27 mouse cellular contexts compared by ENCODE assay signal in the genomic region with DNA sequence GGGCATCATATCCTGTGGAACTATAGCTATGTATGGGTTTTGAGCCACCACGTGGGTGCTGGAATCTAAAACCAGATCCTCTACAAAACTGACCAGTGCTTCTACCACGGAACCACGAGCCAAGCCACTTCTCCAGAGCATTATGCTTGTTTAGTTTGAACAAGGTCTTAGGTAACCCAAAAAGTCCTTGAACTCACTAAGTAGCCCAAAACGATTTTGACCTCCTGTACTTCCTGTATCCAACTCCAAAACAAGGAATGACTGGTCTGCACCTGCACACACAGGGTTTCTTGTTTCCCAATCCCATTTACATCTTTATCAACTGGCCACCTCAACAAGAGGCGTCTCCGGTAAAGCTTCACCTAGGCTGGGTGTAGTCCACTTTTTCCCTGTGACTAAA. TPM values are rescaled to one million over a fixed set of nuclear protein-coding genes. Genes with fewer than 3 reads are reported as not detected.
A peak's percentile ranks its signal among the peaks of the same experiment; 100 is the strongest.
DNase-seq lines count a peak whose midpoint lies in the region; TF ChIP-seq lines count a peak whose summit lies in the region.
"Had no signal": no experiment of that assay in that cellular context is flagged by ENCODE, and none has a peak within 500 bp of the region (broad histone marks: within the 10 kb centered on the region; RNA-seq: fewer than 3 reads in every experiment).

No protein-coding gene starts in this region.

- WGBS in lung, adult 2 months: 55% methylated on average over 6 of the region's 6 CpGs
- 80% methylated on average over 6 of the region's 6 CpGs for WGBS in hindbrain, embryonic 10.5 days

- no peak for TF ChIP-seq CTCF in E14TG2a.4 (conservative IDR thresholded peaks at IDR 0.05; ENCODE audit: low read length)
- TF ChIP-seq CTCF in lung, adult 2 months (IDR thresholded peaks at IDR 0.05; ENCODE audit: insufficient read depth, low read length): no peak

- TF ChIP-seq POLR2A in lung, adult 2 months (IDR thresholded peaks at IDR 0.05; ENCODE audit: borderline replicate concordance, extremely low read depth, low read depth, low read length): no peak

- no peak overlapping the region for H3K27ac ChIP-seq in hindbrain, embryonic 10.5 days
- H3K27ac ChIP-seq: embryonic facial prominence, embryonic 10.5 days; embryonic facial prominence, embryonic 15.5 days; forebrain, embryonic 13.5 days; heart, embryonic 10.5 days; heart, embryonic 15.5 days; hindbrain, embryonic 12.5 days; hindbrain, postnatal 0 days; kidney, postnatal 0 days; liver, embryonic 14.5 days; lung, embryonic 15.5 days had no signal

- intact Hi-C loops in left cerebral cortex, postnatal 36 days (cut with DNase I): loop anchor here (10.0 kb wide), 1 partner anchor 169 kb away; a partner anchor contains a TSS

- H3K4me3 ChIP-seq in E14TG2a.4 (replicated peaks; ENCODE audit: low read length): peak overlapping the region; percentile 95
- H3K4me3 ChIP-seq in lung, adult 2 months (replicated peaks; ENCODE audit: extremely low read depth, low read depth, low read length): no peak overlapping the region
- H3K4me3 ChIP-seq in hindbrain, embryonic 10.5 days: no peak overlapping the region
- H3K4me3 ChIP-seq: embryonic facial prominence, embryonic 10.5 days; embryonic facial prominence, embryonic 15.5 days; forebrain, embryonic 13.5 days; heart, embryonic 10.5 days; heart, embryonic 15.5 days; hindbrain, embryonic 12.5 days; lung, embryonic 15.5 days had no signal

- DNase-seq in R1 (ENCODE audit: low read depth, low spot score): peak; percentile 91
- peak; percentile 27 for DNase-seq in lung, adult 2 months
- peak; percentile 81 for DNase-seq in lung, postnatal 36 days
- no peak for DNase-seq in retina, postnatal 1 day
- DNase-seq in left cerebral cortex, postnatal 36 days (ENCODE audit: low spot score in 2 of 2): no peak
- DNase-seq in hindbrain, embryonic 10.5 days (ENCODE audit: low spot score): no peak
- DNase-seq: adrenal gland, postnatal 10 days; cerebellum, adult 11-12 months; cerebellum, adult 9-11 months; gastrocnemius, postnatal 25 days; heart, adult 11 months; kidney, adult 8-10 months; kidney, postnatal 4 days; left cerebral cortex, postnatal 4 days; right cerebral cortex, postnatal 4 days; thymus, postnatal 4 days had no signal

- H3K36me3 ChIP-seq in E14TG2a.4 (ENCODE audit: insufficient read depth, low read length): peaks cover 28% of the 10 kb centered on the region
- no peaks in the 10 kb centered on the region for H3K36me3 ChIP-seq in hindbrain, embryonic 10.5 days
- H3K36me3 ChIP-seq: embryonic facial prominence, embryonic 10.5 days; embryonic facial prominence, embryonic 15.5 days; heart, embryonic 10.5 days; heart, embryonic 15.5 days; hindbrain, embryonic 12.5 days; lung, embryonic 15.5 days had no signal

- H3K9me3 ChIP-seq in E14TG2a.4 (ENCODE audit: low read length): no peaks in the 10 kb centered on the region
- no peaks in the 10 kb centered on the region for H3K9me3 ChIP-seq in hindbrain, embryonic 10.5 days
- H3K9me3 ChIP-seq: embryonic facial prominence, embryonic 10.5 days; embryonic facial prominence, embryonic 15.5 days; forebrain, embryonic 13.5 days; heart, embryonic 10.5 days; heart, embryonic 15.5 days; hindbrain, embryonic 12.5 days; lung, embryonic 15.5 days had no signal

- H3K4me1 ChIP-seq in E14TG2a.4 (replicated peaks; ENCODE audit: low read depth, low read length): peaks cover 55% of the 10 kb centered on the region
- no peaks in the 10 kb centered on the region for H3K4me1 ChIP-seq in lung, adult 2 months (ENCODE audit: control insufficient read depth, insufficient read depth, low read length)
- no peaks in the 10 kb centered on the region for H3K4me1 ChIP-seq in hindbrain, embryonic 10.5 days (replicated peaks)
- H3K4me1 ChIP-seq: embryonic facial prominence, embryonic 10.5 days; embryonic facial prominence, embryonic 15.5 days; forebrain, embryonic 13.5 days; heart, embryonic 10.5 days; heart, embryonic 15.5 days; hindbrain, embryonic 12.5 days; lung, embryonic 15.5 days had no signal

- H3K27me3 ChIP-seq in E14TG2a.4 (ENCODE audit: insufficient read depth, low read length): no peaks in the 10 kb centered on the region
- H3K27me3 ChIP-seq in hindbrain, embryonic 10.5 days (ENCODE audit: insufficient read depth, poor library complexity, severe bottlenecking): no peaks in the 10 kb centered on the region
- H3K27me3 ChIP-seq: embryonic facial prominence, embryonic 15.5 days; forebrain, embryonic 13.5 days; heart, embryonic 15.5 days; hindbrain, embryonic 12.5 days; lung, embryonic 15.5 days had no signal

RNA-seq across cellular contexts. Expression of a gene that starts 13.4 kb away (rescaled TPM):
- 2.4 and 3.2 TPM in 2 replicates for polyA plus RNA-seq in lung, adult 2 months (2012; rRNA removed)
- total RNA-seq in left cerebral cortex, postnatal 36 days (2021): 10 to 100 TPM; 20.4 to 22.1 TPM
- polyA plus RNA-seq in hindbrain, embryonic 10.5 days (2016; fragmentation: Nextera tagmentation; extraction: Ambion mirVana): 26.7 and 27.5 TPM in 2 replicates

RNA-seq across cellular contexts. Expression of a gene that starts 25.0 kb away (rescaled TPM):
- 43.7 and 60.6 TPM in 2 replicates for polyA plus RNA-seq in lung, adult 2 months (2012; rRNA removed)
- total RNA-seq in left cerebral cortex, postnatal 36 days (2021): 10 to 100 TPM; 35.4 to 45.1 TPM
- polyA plus RNA-seq in hindbrain, embryonic 10.5 days (2016; fragmentation: Nextera tagmentation; extraction: Ambion mirVana): 9.3 and 9.6 TPM in 2 replicates

RNA-seq across cellular contexts. Expression of a gene that starts 51.4 kb away (rescaled TPM):
- polyA plus RNA-seq in lung, adult 2 months (2012; rRNA removed): 4.9 and 7.1 TPM in 2 replicates
- total RNA-seq in left cerebral cortex, postnatal 36 days (2021): 1 to 10 TPM; 1.5 to 2.7 TPM
- 21.0 and 32.2 TPM in 2 replicates for polyA plus RNA-seq in hindbrain, embryonic 10.5 days (2016; fragmentation: Nextera tagmentation; extraction: Ambion mirVana)

Comparison
In these comparisons a context has a peak if more than half of its experiments do, and no peak if none do; other contexts are left out.
1. DNase-seq: peak in R1 (single experiment), lung, adult 2 months (single experiment) and lung, postnatal 36 days (single experiment); none in retina, postnatal 1 day (single experiment), left cerebral cortex, postnatal 36 days (0 of 2) and hindbrain, embryonic 10.5 days (single experiment).